Mouse (Mus musculus) forebrain, embryonic 10.5 days (tissue): ENCODE results near the gene Ppp1r13b. TPM values are rescaled to one million over a fixed set of nuclear protein-coding genes. Genes with fewer than 3 reads are reported as not detected.
A peak's percentile ranks its signal among the peaks of the same experiment; 100 is the strongest.

Source experiments
- DNase-seq: peaks from one replicate; pipeline ENCODE4 v3.0.0-alpha.2; 2017; ENCODE audit warnings: low spot score; ENCODE audit errors: extremely low spot score
- H3K27ac ChIP-seq: fragments of 300-500 bp; sonication (generic); 2 replicates; pipeline ENCODE4 v1.5.1; 2016; ENCODE audit warnings: mild to moderate bottlenecking
- H3K27me3 ChIP-seq: fragments of 300-500 bp; sonication (generic); 2 replicates; pipeline ENCODE4 v1.6.1; 2016; ENCODE audit warnings: mild to moderate bottlenecking; ENCODE audit not compliant: poor library complexity, severe bottlenecking
- H3K36me3 ChIP-seq: fragments of 300-500 bp; sonication (generic); replicated peaks from 2 replicates; pipeline ENCODE4 v1.6.1; 2016; ENCODE audit warnings: mild to moderate bottlenecking, moderate library complexity
- H3K4me1 ChIP-seq: fragments of 300-500 bp; sonication (generic); 2 replicates; pipeline ENCODE4 v1.6.1; 2016
- H3K4me3 ChIP-seq: fragments of 300-500 bp; sonication (generic); 2 replicates; pipeline ENCODE4 v1.5.1; 2016; ENCODE audit warnings: mild to moderate bottlenecking, moderate library complexity
- H3K9me3 ChIP-seq: fragments of 300-500 bp; sonication (generic); 2 replicates; pipeline ENCODE4 v1.6.1; 2016; ENCODE audit warnings: mild to moderate bottlenecking, moderate library complexity
- WGBS: fragments of 180-500 bp; shearing (Covaris S2); methylation state at CpG from one replicate; pipeline ENCODE4 v1.1.7; 2016; 5-methylcytosine and 5-hydroxymethylcytosine counted together
- polyA plus RNA-seq: library from polyadenylated mRNA; unstranded; fragments of >200 nt; fragmentation: Nextera tagmentation; extraction: Ambion mirVana; gene quantifications from 2 replicates; pipeline ENCODE4 v1.2.1, GENCODE M21; 2016

Gene Ppp1r13b
- polyA plus RNA-seq, 1 experiment from 2014 or later: 3.1 TPM

DNA sequence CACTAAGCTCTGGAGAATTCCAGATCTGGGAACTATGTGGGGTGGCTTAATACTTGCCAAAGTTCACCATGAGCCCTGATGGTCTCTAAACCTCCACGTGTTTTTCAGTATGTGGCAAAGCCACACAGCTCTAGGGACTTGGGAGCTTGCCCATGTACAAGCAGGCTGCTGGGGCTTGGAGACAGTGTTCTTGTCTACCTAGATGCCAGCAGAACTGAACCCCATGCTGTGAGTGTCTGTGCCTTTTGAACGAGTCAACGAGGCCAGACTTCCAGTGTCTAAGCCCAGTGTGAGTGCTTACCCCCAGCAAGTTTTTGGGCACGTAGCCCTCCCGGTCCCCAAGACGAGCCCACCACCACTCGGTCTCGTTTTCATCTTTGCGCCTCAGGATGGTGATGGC lies 78.0 kb downstream of the Ppp1r13b start:
- no peak overlapping the region for H3K27ac ChIP-seq
- no peaks in the 10 kb centered on the region for H3K9me3 ChIP-seq
- no peak overlapping the region for H3K4me3 ChIP-seq
- H3K36me3 ChIP-seq: peaks cover 74% of the 10 kb centered on the region
- H3K4me1 ChIP-seq: no peaks in the 10 kb centered on the region
- WGBS: 88% methylated on average over 9 of the region's 9 CpGs
- no peak for DNase-seq
- H3K27me3 ChIP-seq: no peaks in the 10 kb centered on the region

DNA sequence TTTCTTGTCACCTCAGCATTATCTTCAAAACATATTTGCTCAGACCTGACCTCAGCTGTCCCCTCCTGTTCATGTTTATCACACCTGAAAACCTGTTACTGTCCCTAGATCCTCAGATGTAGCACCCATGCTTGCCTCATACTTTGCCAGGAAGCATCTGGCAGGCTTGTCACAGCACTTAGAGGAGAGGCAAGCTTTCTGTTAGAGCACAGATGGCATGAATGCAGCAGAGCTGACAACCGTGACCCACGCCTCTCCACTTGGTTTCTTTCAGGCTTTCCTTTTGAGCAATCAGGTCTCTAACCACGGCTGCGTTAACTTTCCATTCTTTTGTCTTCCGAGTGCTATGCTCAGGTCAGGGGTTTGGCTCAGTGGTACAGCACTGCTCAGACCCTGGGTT lies 78.5 kb downstream of the Ppp1r13b start:
- no peaks in the 10 kb centered on the region for H3K27me3 ChIP-seq
- no peaks in the 10 kb centered on the region for H3K9me3 ChIP-seq
- no peak overlapping the region for H3K27ac ChIP-seq
- peaks cover 79% of the 10 kb centered on the region for H3K36me3 ChIP-seq
- no peak for DNase-seq
- no peak overlapping the region for H3K4me3 ChIP-seq
- H3K4me1 ChIP-seq: no peaks in the 10 kb centered on the region
- 90% methylated on average over 5 of the region's 5 CpGs for WGBS

DNA sequence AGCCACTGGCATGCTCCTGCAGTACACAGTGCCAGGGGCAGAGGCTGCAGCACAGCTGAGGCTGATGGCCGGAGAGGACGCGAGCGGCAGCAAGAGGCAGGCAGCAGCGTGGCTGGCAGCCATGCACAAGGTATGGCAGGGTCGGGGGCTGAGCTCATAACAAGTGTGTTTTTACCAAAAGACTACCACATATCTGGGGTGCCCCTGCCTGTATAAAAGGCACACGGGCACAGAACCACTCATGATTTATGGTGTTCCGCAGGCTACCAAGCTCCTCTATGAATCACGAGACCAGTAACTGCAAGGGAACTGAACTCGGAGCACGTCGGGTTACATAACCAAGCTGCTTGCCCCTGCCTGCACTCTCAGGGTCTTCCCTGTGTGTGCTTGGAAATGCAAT lies 80.4 kb downstream of the Ppp1r13b start:
- peaks cover 87% of the 10 kb centered on the region for H3K36me3 ChIP-seq
- WGBS: 96% methylated on average over 12 of the region's 12 CpGs
- no peak overlapping the region for H3K4me3 ChIP-seq
- H3K27ac ChIP-seq: no peak overlapping the region
- H3K9me3 ChIP-seq: no peaks in the 10 kb centered on the region
- no peaks in the 10 kb centered on the region for H3K27me3 ChIP-seq
- DNase-seq: no peak
- no peaks in the 10 kb centered on the region for H3K4me1 ChIP-seq

DNA sequence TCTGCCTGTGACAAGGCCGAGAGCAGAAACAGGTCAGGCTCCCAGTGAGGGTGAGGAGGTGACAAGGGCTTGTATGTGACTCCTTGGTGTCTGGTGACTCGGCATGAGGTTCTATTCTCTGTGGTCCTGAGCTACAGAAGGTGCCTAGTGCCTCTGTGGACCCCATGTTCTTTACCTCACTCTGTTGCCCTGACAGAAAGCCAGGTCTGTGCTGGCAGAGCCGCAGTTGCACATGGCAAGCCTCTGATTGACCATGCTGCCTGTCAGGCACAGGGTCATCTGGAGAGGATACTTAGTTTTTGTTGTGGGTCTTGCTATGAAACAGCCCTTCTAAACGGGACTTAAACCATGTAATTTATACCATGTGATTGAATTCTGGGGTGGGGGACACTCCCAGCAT lies 86.0 kb downstream of the Ppp1r13b start:
- no peaks in the 10 kb centered on the region for H3K27me3 ChIP-seq
- H3K4me3 ChIP-seq: no peak overlapping the region
- H3K4me1 ChIP-seq: peaks cover 19% of the 10 kb centered on the region; the same call in 1 of the 2 replicates
- no peak overlapping the region for H3K27ac ChIP-seq
- DNase-seq: no peak
- WGBS: 80% methylated on average over 4 of the region's 4 CpGs
- H3K36me3 ChIP-seq: peaks cover 66% of the 10 kb centered on the region
- H3K9me3 ChIP-seq: no peaks in the 10 kb centered on the region

DNA sequence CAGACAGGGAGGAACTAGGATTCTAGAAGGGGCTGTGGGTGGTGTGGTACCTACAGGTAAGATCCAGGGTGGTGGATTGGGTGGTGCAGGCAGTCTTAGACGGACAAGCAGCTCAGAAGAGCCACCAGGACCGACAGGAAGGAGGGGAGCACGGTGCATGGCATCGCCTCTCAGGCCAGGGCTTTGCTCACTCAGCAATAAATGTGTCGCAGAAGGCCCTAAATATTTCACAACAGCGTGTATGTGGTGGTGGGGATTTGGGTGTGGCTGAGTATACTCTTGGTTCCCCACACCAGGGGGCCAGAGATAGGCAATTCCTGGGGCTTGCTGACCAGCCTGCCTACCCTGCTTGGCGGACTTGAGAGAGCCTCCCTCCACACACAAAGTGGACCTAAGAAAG lies 87.2 kb downstream of the Ppp1r13b start:
- WGBS: 96% methylated on average over 7 of the region's 7 CpGs
- Histone ChIP-seq H3K9me3 (no peaks in the 10 kb centered on the region), H3K4me1 (peaks cover 32% of the 10 kb centered on the region), H3K27me3 (no peaks in the 10 kb centered on the region), H3K27ac (no peak overlapping the region), H3K4me3 (no peak overlapping the region), H3K36me3 (peaks cover 53% of the 10 kb centered on the region)
- DNase-seq: no peak

DNA sequence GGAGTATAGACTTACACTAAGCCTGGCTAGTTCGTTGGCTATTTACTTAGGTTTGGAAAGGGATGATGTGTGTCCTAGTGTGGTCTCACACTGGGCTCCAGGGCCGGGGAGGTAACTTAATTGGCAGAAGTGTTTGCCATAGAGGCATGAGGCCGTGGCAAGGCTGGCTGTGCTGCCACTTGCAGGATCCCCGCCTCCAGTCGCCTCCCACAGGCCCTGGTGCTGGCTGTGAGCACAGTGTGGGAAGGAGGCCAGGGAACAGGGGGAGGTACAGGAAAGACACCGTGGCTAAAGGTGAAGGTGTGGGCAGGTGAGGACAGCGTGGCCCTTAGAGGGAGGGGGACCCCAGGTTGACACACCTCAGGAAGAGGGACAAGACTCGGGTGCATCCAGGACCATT lies 88.0 kb downstream of the Ppp1r13b start:
- no peaks in the 10 kb centered on the region for H3K9me3 ChIP-seq
- peaks cover 39% of the 10 kb centered on the region for H3K4me1 ChIP-seq
- H3K4me3 ChIP-seq: no peak overlapping the region
- WGBS: 92% methylated on average over 8 of the region's 8 CpGs
- DNase-seq: no peak
- H3K27ac ChIP-seq: no peak overlapping the region
- no peaks in the 10 kb centered on the region for H3K27me3 ChIP-seq
- H3K36me3 ChIP-seq: peaks cover 46% of the 10 kb centered on the region

DNA sequence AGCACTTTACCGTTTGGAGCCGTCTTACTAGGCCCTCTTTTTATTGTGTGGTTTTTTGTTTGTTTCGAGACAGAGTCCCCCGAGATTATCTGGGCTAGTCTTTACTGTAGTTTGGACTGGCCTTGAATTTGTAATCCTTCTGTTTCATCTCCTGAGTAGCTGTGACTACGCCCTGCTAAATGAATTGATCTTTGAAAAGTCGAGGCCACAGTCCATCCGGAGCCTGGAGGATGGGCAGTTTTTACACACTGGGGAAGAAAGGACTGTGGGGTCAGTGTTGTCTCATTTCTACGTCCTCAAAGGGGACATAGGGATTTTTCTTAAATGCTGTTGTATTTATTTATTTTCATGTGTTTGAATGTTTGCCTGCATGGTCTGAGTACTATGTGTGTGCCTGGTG lies 89.9 kb downstream of the Ppp1r13b start:
- H3K27ac ChIP-seq: no peak overlapping the region
- H3K36me3 ChIP-seq: peaks cover 26% of the 10 kb centered on the region
- no peak for DNase-seq
- no peaks in the 10 kb centered on the region for H3K27me3 ChIP-seq
- H3K4me3 ChIP-seq: no peak overlapping the region
- H3K9me3 ChIP-seq: no peaks in the 10 kb centered on the region
- 96% methylated on average over 8 of the region's 8 CpGs for WGBS
- peaks cover 52% of the 10 kb centered on the region for H3K4me1 ChIP-seq

DNA sequence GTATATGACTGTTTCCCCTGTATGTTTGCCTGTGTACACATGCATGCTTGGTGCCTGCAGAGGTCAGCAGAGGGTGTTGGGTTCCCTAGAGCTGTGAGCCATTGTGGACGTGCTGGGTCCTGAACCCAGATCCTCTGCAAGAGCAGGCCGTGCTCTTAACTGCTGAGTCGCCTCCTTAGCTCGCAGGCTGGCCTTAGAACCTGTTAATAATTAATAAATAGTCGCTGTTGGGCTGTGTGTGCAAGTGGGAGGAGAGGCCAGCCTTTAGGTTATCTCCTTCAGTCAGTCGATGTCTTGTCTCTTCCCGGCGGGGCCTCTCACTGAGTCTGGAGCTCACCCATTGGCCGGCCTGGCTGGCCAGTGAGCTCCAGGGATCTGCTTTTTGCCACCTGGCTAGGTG lies 90.9 kb downstream of the Ppp1r13b start:
- WGBS: 82% methylated on average over 9 of the region's 9 CpGs
- no peak for DNase-seq
- H3K9me3 ChIP-seq: no peaks in the 10 kb centered on the region
- peaks cover 62% of the 10 kb centered on the region for H3K4me1 ChIP-seq
- H3K27ac ChIP-seq: no peak overlapping the region
- H3K27me3 ChIP-seq: no peaks in the 10 kb centered on the region
- H3K36me3 ChIP-seq: peaks cover 25% of the 10 kb centered on the region
- H3K4me3 ChIP-seq: no peak overlapping the region

DNA sequence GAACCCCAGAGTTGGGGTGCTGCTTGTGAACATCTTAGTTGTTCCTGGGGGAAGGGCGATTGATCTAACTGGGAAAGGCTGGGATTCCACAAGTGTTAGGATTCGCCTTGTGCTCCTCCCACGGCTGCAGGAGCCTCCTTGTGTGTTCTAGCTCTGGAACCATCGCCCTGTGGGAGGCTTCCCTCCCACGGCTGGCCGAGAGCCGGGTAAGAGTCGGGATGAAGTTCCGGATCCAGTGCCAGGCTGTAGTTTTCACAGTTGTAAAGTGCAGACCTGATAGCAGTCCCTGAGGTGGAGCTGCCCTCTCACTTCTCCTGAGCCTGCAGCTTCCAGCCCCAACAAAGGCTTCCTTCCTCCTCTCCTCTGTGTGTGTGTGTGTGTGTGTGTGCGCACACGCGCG lies 91.4 kb downstream of the Ppp1r13b start:
- peaks cover 28% of the 10 kb centered on the region for H3K36me3 ChIP-seq
- H3K27ac ChIP-seq: 0 out of 2 replicates have a peak overlapping the region, but pooled peaks have one; percentile 51
- H3K4me1 ChIP-seq: peaks cover 62% of the 10 kb centered on the region
- WGBS: 72% methylated on average over 13 of the region's 13 CpGs
- no peak for DNase-seq
- H3K9me3 ChIP-seq: no peaks in the 10 kb centered on the region
- H3K27me3 ChIP-seq: no peaks in the 10 kb centered on the region
- H3K4me3 ChIP-seq: peak overlapping the region; percentile 86; the same call in 1 of the 2 replicates

DNA sequence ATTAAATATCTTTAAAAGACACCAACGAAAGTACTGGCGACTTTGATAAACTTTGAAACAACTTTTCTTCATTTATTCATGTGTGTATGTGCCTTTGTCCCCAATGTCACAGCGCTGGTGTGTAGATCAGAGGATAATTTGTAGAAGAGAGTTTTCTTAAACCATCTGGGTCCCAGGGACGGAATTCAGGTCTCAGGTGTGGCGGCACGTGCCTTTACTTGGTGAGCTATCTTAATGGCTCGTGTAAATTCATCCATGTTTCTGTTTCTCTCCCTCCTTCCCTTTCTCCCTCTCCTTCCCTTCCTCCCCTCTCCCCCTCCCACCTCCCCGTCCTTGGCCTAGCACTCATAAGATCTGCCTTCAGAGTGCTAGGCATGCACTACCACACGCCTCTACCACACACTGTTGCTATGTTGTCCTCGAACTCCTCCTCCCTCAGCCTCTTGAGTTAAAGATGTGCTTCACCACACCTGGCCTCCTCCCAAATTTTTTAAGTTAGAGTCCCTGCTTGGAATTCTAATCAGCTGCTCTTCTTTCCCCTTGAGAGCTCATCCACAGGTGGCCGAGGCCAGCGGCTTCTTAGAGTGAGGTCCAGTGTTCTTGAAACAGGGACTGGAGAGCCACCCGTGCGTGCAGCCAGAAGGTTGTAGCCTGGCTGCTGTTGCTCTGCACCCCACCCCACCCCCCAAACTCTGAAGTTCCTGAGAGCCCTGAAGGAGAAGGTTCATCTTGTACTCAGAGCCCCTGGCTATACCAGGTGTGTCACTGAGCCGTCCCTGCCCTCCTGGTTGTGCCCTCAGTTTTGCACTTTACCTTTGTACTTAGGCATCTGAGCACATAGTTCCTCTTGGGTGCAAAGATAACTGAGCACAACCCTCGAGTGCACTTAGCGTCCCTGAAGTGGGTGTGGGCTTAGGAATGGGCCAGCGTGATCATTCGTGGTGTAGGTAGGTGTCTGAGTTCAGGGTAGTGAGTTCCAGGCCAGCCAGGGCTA lies 92.8 kb downstream of the Ppp1r13b start:
- H3K9me3 ChIP-seq: no peaks in the 10 kb centered on the region
- H3K4me3 ChIP-seq: peak overlapping the region; percentile 86
- no peaks in the 10 kb centered on the region for H3K27me3 ChIP-seq
- peaks cover 33% of the 10 kb centered on the region for H3K36me3 ChIP-seq
- peaks cover 62% of the 10 kb centered on the region for H3K4me1 ChIP-seq
- H3K27ac ChIP-seq: peak overlapping the region; percentile 94
- WGBS: 34% methylated on average over 19 of the region's 19 CpGs
- peak; percentile 22 for DNase-seq

DNA sequence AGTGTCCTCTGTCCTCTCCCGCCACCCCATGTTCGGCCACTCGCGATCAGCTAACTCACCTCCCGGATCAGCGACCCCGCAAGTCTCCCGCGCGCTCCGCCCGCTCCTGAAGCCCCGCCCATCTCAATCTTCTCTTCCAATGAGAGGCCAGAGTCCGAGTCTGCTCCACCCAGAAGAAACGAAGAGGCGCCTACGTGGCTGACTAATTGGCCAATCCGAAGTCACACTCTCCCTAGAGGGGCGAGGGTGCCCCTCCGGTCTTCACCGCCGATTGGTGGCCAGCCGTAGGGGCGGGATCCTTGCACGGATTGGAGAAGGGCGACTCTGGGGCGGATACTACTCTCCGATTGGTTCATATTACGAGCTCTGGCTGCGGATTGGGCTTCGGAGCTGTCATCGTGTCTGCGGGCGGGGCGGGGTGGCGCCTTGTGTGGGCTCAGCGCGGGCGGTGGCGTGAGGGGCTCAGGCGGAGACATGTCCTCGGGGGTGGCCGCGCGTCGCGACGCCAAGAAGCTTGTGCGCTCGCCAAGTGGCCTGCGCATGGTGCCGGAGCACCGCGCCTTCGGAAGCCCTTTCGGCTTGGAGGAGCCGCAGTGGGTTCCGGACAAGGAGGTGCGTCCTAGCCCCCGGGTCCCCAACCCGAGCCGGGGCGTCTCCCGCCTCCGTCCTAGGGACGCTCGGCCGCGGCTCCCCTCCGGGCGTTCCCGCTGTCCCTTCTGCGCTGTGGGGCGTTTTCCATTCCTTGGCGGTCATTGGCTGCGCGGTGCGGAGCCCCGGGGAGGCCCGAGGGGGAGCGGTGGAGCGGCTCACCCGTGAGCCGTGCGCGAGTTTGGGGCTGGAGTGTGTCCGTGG lies 93.9 kb downstream of the Ppp1r13b start, which contains the start of the genes Xrcc3 and Zfyve21:
Gene Xrcc3, minus strand, starts transcription at position 108 of the 852 bp plus-strand sequence.
Gene Zfyve21, plus strand, starts transcription at position 405 of the 852 bp plus-strand sequence.
- Histone ChIP-seq H3K9me3 (no peaks in the 10 kb centered on the region), H3K36me3 (peaks cover 44% of the 10 kb centered on the region), H3K27ac (peak within 1 kb of the TSS; percentile 94), H3K27me3 (no peaks in the 10 kb centered on the region), H3K4me3 (peak within 1 kb of the TSS; percentile 86), H3K4me1 (peaks cover 68% of the 10 kb centered on the region)
- under 1% methylated on average over 87 of the region's 87 CpGs for WGBS
- peak; percentile 99 for DNase-seq

DNA sequence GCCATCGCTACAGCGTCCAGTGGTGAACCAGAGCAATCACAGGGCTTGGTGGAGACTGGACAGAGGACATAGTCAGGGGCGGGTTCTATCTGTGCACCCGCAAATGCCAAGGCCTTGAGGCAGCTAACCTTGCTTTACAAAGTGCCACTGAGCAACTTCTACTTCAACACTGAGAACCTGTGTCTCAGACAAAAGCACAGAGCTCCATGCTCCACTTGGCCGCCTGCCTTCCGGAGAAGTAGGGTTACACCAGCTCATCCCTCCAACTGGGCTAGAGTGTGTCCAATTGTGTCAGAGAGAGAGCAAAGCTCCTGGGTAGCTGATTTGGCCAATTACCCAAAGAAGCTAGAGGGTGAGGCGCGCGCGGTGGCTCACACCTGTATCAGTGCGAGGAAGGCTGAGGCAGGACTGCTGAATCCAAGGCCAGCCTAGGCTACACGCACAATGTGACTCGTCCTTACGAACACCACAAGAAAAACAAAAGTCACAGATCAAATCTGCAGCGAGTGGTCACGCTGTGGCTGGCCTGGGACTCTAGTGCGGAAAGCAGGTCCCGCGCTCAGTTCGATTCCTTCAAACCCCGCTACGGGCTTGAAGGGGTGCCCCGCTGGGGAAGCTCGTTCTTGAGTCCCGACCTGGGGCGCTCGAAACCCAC lies 94.7 kb downstream of the Ppp1r13b start:
- 6% methylated on average over 27 of the region's 27 CpGs for WGBS
- Histone ChIP-seq H3K27me3 (no peaks in the 10 kb centered on the region), H3K27ac (peak overlapping the region; percentile 79), H3K9me3 (no peaks in the 10 kb centered on the region), H3K36me3 (peaks cover 47% of the 10 kb centered on the region), H3K4me3 (peak overlapping the region; percentile 86), H3K4me1 (peaks cover 61% of the 10 kb centered on the region)
- peak; percentile 27 for DNase-seq
